Mouse (Mus musculus) forebrain, embryonic 11.5 days (tissue): ENCODE results near the gene Atic. TPM values are rescaled to one million over a fixed set of nuclear protein-coding genes. Genes with fewer than 3 reads are reported as not detected.

ENCODE experiments used
- ATAC-seq: fragments of 200-750 bp; cut with Nextera tagmentation; replicated peaks from 2 replicates; pipeline ENCODE4 v1.8.0; 2017; ENCODE audit warnings: moderate TSS enrichment; ENCODE audit not compliant: low FRiP score
- DNase-seq: peaks from one replicate; pipeline ENCODE4 v3.0.0-alpha.2; 2017; ENCODE audit warnings: low spot score
- H3K27ac ChIP-seq: fragments of 300-500 bp; sonication (generic); 2 replicates; pipeline ENCODE4 v1.5.1; 2014; ENCODE audit warnings: low read depth, low read length
- H3K27me3 ChIP-seq: fragments of 300-500 bp; sonication (generic); 2 replicates; pipeline ENCODE4 v1.6.1; 2014; ENCODE audit warnings: mild to moderate bottlenecking, low read length, mixed read lengths; ENCODE audit not compliant: control insufficient read depth, insufficient read depth
- H3K36me3 ChIP-seq: fragments of 300-500 bp; sonication (generic); 2 replicates; pipeline ENCODE4 v1.6.1; 2014; ENCODE audit warnings: mild to moderate bottlenecking, low read length, moderate library complexity, mixed read lengths; ENCODE audit not compliant: control insufficient read depth, insufficient read depth
- H3K4me1 ChIP-seq: fragments of 300-500 bp; sonication (generic); replicated peaks from 2 replicates; pipeline ENCODE4 v1.6.1; 2014; ENCODE audit warnings: low read length, mixed read lengths; ENCODE audit not compliant: control insufficient read depth, insufficient read depth
- H3K4me2 ChIP-seq: fragments of 300-500 bp; sonication (generic); 2 replicates; pipeline ENCODE4 v1.6.1; 2014; ENCODE audit warnings: low read depth, mild to moderate bottlenecking, low read length, moderate library complexity, mixed read lengths; ENCODE audit not compliant: severe bottlenecking
- H3K4me3 ChIP-seq: fragments of 300-500 bp; sonication (generic); 2 replicates; pipeline ENCODE4 v1.5.1; 2014; ENCODE audit warnings: low read depth, low read length
- H3K9ac ChIP-seq: fragments of 300-500 bp; sonication (generic); 2 replicates; pipeline ENCODE4 v1.6.1; 2014; ENCODE audit warnings: low read length
- H3K9me3 ChIP-seq: fragments of 300-500 bp; sonication (generic); 2 replicates; pipeline ENCODE4 v1.6.1; 2016; ENCODE audit warnings: low read length, mixed read lengths; ENCODE audit not compliant: control insufficient read depth
- WGBS: fragments of 180-500 bp; shearing (Covaris S2); extraction: QIAGEN DNeasy Blood & Tissue Kit; methylation state at CpG from one replicate; pipeline ENCODE4 v1.1.7; 2014; 5-methylcytosine and 5-hydroxymethylcytosine counted together
- polyA plus RNA-seq: library from polyadenylated mRNA; unstranded; fragments of >200 nt; fragmentation: Nextera tagmentation; extraction: Ambion mirVana; gene quantifications from 2 replicates; pipeline ENCODE4 v1.2.1, GENCODE M21; 2014

Atic gene
- 31.2 and 36.8 TPM in 2 replicates for polyA plus RNA-seq

GRCm38 (mm10) chr1:71556688-71557612, at the start of gene Atic:
Gene Atic, plus strand, starts transcription at chr1:71557150.
- 1% methylated on average over 55 of the region's 55 CpGs for WGBS
- Histone ChIP-seq H3K36me3 (peaks cover 5% of the 10 kb centered on the region; the same call in 1 of the 2 replicates), H3K4me2 (peak within 1 kb of the TSS; percentile 80), H3K9ac (peak within 1 kb of the TSS; percentile 75), H3K27ac (no peak within 1 kb of the TSS), H3K27me3 (no peaks in the 10 kb centered on the region), H3K9me3 (no peaks in the 10 kb centered on the region), H3K4me3 (peak within 1 kb of the TSS; percentile 55), H3K4me1 (no peaks in the 10 kb centered on the region)
- peak; percentile 100 for ATAC-seq
- DNase-seq = peak; percentile 96

DNA sequence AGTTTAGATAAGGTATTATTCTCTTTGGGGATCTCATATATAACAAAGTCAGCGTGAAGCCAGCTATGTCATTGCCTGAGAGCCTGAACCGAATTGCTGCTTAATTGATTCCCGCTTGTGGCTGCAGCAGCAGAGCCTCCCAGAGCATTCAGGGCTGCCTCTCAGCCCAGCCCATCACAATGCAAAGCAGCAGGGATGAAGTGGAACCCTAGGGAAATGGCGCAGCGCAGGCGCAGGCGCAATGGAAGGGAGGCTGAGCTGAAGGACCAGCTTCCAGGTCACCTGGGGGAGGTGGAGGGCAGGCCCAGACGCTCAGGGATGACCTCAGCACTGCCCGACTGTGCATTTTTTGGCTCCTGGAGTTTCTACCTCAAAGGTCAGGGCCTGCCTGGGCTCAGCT, 49.7 kb upstream of the Atic start:
- H3K27ac ChIP-seq = no peak overlapping the region
- H3K9me3 ChIP-seq = no peaks in the 10 kb centered on the region
- peak; percentile 80 for DNase-seq
- H3K4me3 ChIP-seq = no peak overlapping the region
- H3K4me1 ChIP-seq = peaks cover 3% of the 10 kb centered on the region; the same call in 1 of the 2 replicates
- no peak overlapping the region for H3K9ac ChIP-seq
- H3K4me2 ChIP-seq = no peak overlapping the region
- no peaks in the 10 kb centered on the region for H3K36me3 ChIP-seq
- H3K27me3 ChIP-seq = no peaks in the 10 kb centered on the region
- 1% methylated on average over 9 of the region's 9 CpGs for WGBS
- ATAC-seq = peak; percentile 90

DNA sequence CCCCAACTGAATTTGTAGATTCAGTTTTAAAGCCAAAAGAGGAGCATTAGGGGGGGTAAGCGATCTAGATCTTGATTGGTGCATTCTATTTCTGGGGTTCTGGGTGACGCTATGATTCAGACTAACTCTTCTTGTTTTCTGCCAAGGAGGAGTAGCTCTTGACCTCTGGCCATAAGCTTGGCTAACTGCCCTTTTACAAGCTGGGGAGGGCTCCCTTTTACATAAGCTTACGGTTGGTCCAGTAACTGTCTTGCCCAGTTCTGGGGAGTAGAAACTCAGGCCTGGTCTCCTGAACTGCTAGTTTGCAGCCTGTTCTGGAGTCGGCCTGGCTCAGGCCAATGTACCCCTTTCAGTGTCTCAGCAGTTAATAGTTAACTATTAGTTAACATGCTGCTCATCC, 41.9 kb upstream of the Atic start:
- ATAC-seq = no peak
- WGBS = 87% methylated on average over 4 of the region's 4 CpGs

GRCm38 (mm10) chr1:71528808-71529648, 27.9 kb upstream of the Atic start:
- no peak for DNase-seq
- no peak overlapping the region for H3K27ac ChIP-seq
- no peaks in the 10 kb centered on the region for H3K36me3 ChIP-seq
- H3K4me1 ChIP-seq = no peaks in the 10 kb centered on the region
- H3K4me2 ChIP-seq = no peak overlapping the region
- H3K9me3 ChIP-seq = no peaks in the 10 kb centered on the region
- whole genome bisulfite sequencing = 89% methylated on average over 18 of the region's 18 CpGs
- no peak overlapping the region for H3K4me3 ChIP-seq
- no peak for ATAC-seq
- H3K27me3 ChIP-seq = no peaks in the 10 kb centered on the region
- H3K9ac ChIP-seq = no peak overlapping the region

More for the DNA sequence above, 41.9 kb upstream of the Atic start:
- Histone ChIP-seq H3K9me3 (no peaks in the 10 kb centered on the region), H3K27ac (no peak overlapping the region), H3K4me3 (no peak overlapping the region), H3K4me1 (no peaks in the 10 kb centered on the region), H3K36me3 (no peaks in the 10 kb centered on the region), H3K9ac (no peak overlapping the region), H3K27me3 (no peaks in the 10 kb centered on the region), H3K4me2 (no peak overlapping the region)
- DNase-seq = no peak

GRCm38 (mm10) chr1:71530779-71531178, 26.2 kb upstream of the Atic start:
- Histone ChIP-seq H3K27me3 (no peaks in the 10 kb centered on the region), H3K36me3 (no peaks in the 10 kb centered on the region), H3K9ac (no peak overlapping the region), H3K9me3 (no peaks in the 10 kb centered on the region), H3K4me3 (no peak overlapping the region), H3K27ac (no peak overlapping the region), H3K4me2 (no peak overlapping the region), H3K4me1 (no peaks in the 10 kb centered on the region)
- 83% methylated on average over 2 of the region's 2 CpGs for WGBS
- ATAC-seq = no peak
- no peak for DNase-seq

DNA sequence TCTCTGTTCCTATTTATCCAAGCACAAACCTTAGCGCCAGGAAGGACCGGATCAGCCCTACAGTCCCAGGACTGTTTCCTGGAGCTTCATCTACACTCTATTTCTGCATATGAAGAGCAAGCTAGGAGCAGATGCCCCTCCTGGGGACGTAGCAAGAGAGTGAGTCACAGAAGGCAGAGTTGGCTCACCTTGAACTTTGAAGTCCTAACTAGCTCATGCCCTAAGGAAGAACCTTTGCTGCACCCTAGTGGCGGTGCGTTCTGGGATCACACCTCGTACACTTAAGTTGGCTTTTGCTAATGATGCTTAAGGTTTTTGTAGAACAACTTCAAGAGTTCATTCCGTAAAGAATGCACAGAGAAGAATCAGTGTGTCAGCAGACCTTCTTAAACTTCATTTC, 25.3 kb upstream of the Atic start:
- Histone ChIP-seq H3K36me3 (no peaks in the 10 kb centered on the region), H3K4me1 (no peaks in the 10 kb centered on the region), H3K9ac (no peak overlapping the region), H3K4me2 (no peak overlapping the region), H3K4me3 (no peak overlapping the region), H3K27ac (no peak overlapping the region), H3K27me3 (no peaks in the 10 kb centered on the region), H3K9me3 (no peaks in the 10 kb centered on the region)
- WGBS = 23% methylated on average over 7 of the region's 7 CpGs
- ATAC-seq = no peak
- peak; percentile 75 for DNase-seq

- H3K27me3 ChIP-seq = no peaks in the 10 kb centered on the region
- no peaks in the 10 kb centered on the region for H3K4me1 ChIP-seq
- DNase-seq (no peak), ATAC-seq (no peak)
- no peaks in the 10 kb centered on the region for H3K9me3 ChIP-seq
- H3K9ac ChIP-seq = no peak overlapping the region
- no peak overlapping the region for H3K4me3 ChIP-seq
- no peak overlapping the region for H3K4me2 ChIP-seq
- no peaks in the 10 kb centered on the region for H3K36me3 ChIP-seq
- H3K27ac ChIP-seq = no peak overlapping the region
- WGBS = 91% methylated on average over 4 of the region's 4 CpGs
Observed at GRCm38 (mm10) chr1:71539641-71540040, 17.3 kb upstream of the Atic start.

GRCm38 (mm10) chr1:71540437-71540836, 16.5 kb upstream of the Atic start:
- DNase-seq (no peak), ATAC-seq (no peak)
- Histone ChIP-seq H3K4me2 (no peak overlapping the region), H3K9ac (no peak overlapping the region), H3K36me3 (no peaks in the 10 kb centered on the region), H3K9me3 (no peaks in the 10 kb centered on the region), H3K4me3 (no peak overlapping the region), H3K27me3 (no peaks in the 10 kb centered on the region), H3K27ac (no peak overlapping the region), H3K4me1 (no peaks in the 10 kb centered on the region)
- WGBS = 91% methylated on average over 3 of the region's 3 CpGs
